Mouse (Mus musculus) heart, embryonic 10.5 days (tissue): ENCODE results near the gene Gm7970. TPM values are rescaled to one million over a fixed set of nuclear protein-coding genes. Genes with fewer than 3 reads are reported as not detected.
"Not testable (repeated sequence)": the region's sequence is repeated elsewhere in the genome, so short reads cannot be mapped to it uniquely, and the experiment has no call there.

Experiments used
- DNase-seq: peaks from one replicate; pipeline ENCODE4 v3.0.0-alpha.2; 2017; ENCODE audit warnings: low spot score
- H3K27ac ChIP-seq: fragments of 300-500 bp; sonication (generic); 2 replicates; pipeline ENCODE4 v1.5.1; 2016; ENCODE audit warnings: mild to moderate bottlenecking
- H3K27me3 ChIP-seq: fragments of 300-500 bp; sonication (generic); 2 replicates; pipeline ENCODE4 v1.6.1; 2016; ENCODE audit warnings: mild to moderate bottlenecking; ENCODE audit not compliant: poor library complexity, insufficient read depth, severe bottlenecking
- H3K36me3 ChIP-seq: fragments of 300-500 bp; sonication (generic); 2 replicates; pipeline ENCODE4 v1.6.1; 2016; ENCODE audit warnings: mild to moderate bottlenecking, moderate library complexity
- H3K4me1 ChIP-seq: fragments of 300-500 bp; sonication (generic); 2 replicates; pipeline ENCODE4 v1.6.1; 2016; ENCODE audit warnings: mild to moderate bottlenecking
- H3K4me3 ChIP-seq: fragments of 300-500 bp; sonication (generic); 2 replicates; pipeline ENCODE4 v1.5.1; 2016; ENCODE audit warnings: mild to moderate bottlenecking, moderate library complexity
- H3K9me3 ChIP-seq: fragments of 300-500 bp; sonication (generic); 2 replicates; pipeline ENCODE4 v1.6.1; 2016; ENCODE audit warnings: mild to moderate bottlenecking, moderate library complexity
- WGBS: fragments of 180-500 bp; shearing (Covaris S2); methylation state at CpG from one replicate; pipeline ENCODE4 v1.1.7; 2016; 5-methylcytosine and 5-hydroxymethylcytosine counted together
- polyA plus RNA-seq: library from polyadenylated mRNA; unstranded; fragments of >200 nt; fragmentation: Nextera tagmentation; extraction: Ambion mirVana; gene quantifications from 2 replicates; pipeline ENCODE4 v1.2.1, GENCODE M21; 2016

Gene Gm7970
- polyA plus RNA-seq, result not detected in 2 replicates

- not testable (repeated sequence) for H3K4me1 ChIP-seq, H3K36me3 ChIP-seq, H3K9me3 ChIP-seq, H3K27ac ChIP-seq, H3K4me3 ChIP-seq, H3K27me3 ChIP-seq, DNase-seq
- WGBS, result no CpG with 5 or more reads among the region's 2 CpGs
These were observed at the start of gene Gm7970 for GRCm38 (mm10) chr14:41555483-41555882. Gene Gm7970 (minus strand): TSS chr14:41555583.

- WGBS, result 86% methylated on average over 15 of the region's 15 CpGs
- not testable (repeated sequence) for H3K4me3 ChIP-seq, DNase-seq, H3K27ac ChIP-seq, H3K9me3 ChIP-seq, H3K36me3 ChIP-seq, H3K4me1 ChIP-seq, H3K27me3 ChIP-seq
These were observed 45.6 kb upstream of the Gm7970 start for GRCm38 (mm10) chr14:41600935-41601334.

- not testable (repeated sequence) for DNase-seq, H3K36me3 ChIP-seq, H3K4me3 ChIP-seq, H3K9me3 ChIP-seq, H3K4me1 ChIP-seq, H3K27ac ChIP-seq, H3K27me3 ChIP-seq
- WGBS, result 77% methylated on average over 1 of the region's 1 CpGs
These were observed 31.0 kb upstream of the Gm7970 start for GRCm38 (mm10) chr14:41586346-41586745.

GRCm38 (mm10) chr14:41572911-41573310 lies 17.5 kb upstream of the Gm7970 start, which contains the start of gene 1700049E17Rik2:
Gene 1700049E17Rik2 (plus strand): TSS chr14:41573211.
- H3K27ac ChIP-seq, H3K27me3 ChIP-seq, H3K4me1 ChIP-seq, H3K36me3 ChIP-seq, H3K9me3 ChIP-seq, DNase-seq, H3K4me3 ChIP-seq: not testable (repeated sequence)
- no CpG with 5 or more reads among the region's 1 CpGs for WGBS

- 66% methylated on average over 1 of the region's 1 CpGs for WGBS
- not testable (repeated sequence) for H3K36me3 ChIP-seq
These were observed 30.7 kb downstream of the Gm7970 start for GRCm38 (mm10) chr14:41524695-41525094.

GRCm38 (mm10) chr14:41520683-41521082 lies 34.7 kb downstream of the Gm7970 start:
- H3K27me3 ChIP-seq, DNase-seq, H3K4me3 ChIP-seq, H3K4me1 ChIP-seq, H3K36me3 ChIP-seq, H3K9me3 ChIP-seq, H3K27ac ChIP-seq: not testable (repeated sequence)
- WGBS, result 65% methylated on average over 5 of the region's 5 CpGs

More at GRCm38 (mm10) chr14:41524695-41525094, 30.7 kb downstream of the Gm7970 start:
- peak; percentile 50 for DNase-seq
- H3K27me3 ChIP-seq, H3K27ac ChIP-seq, H3K4me3 ChIP-seq, H3K9me3 ChIP-seq, H3K4me1 ChIP-seq: not testable (repeated sequence)

Other genes with a start within 250 kb of the Gm7970 start
- gene Gm5798, start 207.0 kb downstream of the Gm7970 start, polyA plus RNA-seq, result not detected in 2 replicates
- not detected in 2 replicates for gene Gm7945, start 169.2 kb downstream of the Gm7970 start, polyA plus RNA-seq
- not detected in 2 replicates for gene Gm6482, start 147.3 kb downstream of the Gm7970 start, polyA plus RNA-seq
- not detected in 2 replicates for gene Gm7954, start 102.1 kb downstream of the Gm7970 start, polyA plus RNA-seq
- gene Gm3486, start 66.1 kb downstream of the Gm7970 start, polyA plus RNA-seq, result not detected in 2 replicates
- gene 1700049E17Rik2, start 17.6 kb upstream of the Gm7970 start, polyA plus RNA-seq, result not detected in 2 replicates
- gene Gm3072, start 69.0 kb upstream of the Gm7970 start, polyA plus RNA-seq, result not detected in 2 replicates
- not detected in 2 replicates for gene Gm3676, start 90.9 kb upstream of the Gm7970 start, polyA plus RNA-seq
- not detected in 2 replicates for gene Gm8068, start 146.3 kb upstream of the Gm7970 start, polyA plus RNA-seq
- not detected in 2 replicates for gene Gm7929, start 195.0 kb upstream of the Gm7970 start, polyA plus RNA-seq
- not detected in 2 replicates for gene Gm47189, start 216.9 kb upstream of the Gm7970 start, polyA plus RNA-seq